Mouse (Mus musculus): ENCODE results near the gene Cdk12. TPM values are rescaled to one million over a fixed set of nuclear protein-coding genes. Genes with fewer than 3 reads are reported as not detected.

Cdk12 gene
- polyA plus RNA-seq, 1 experiment from 2014 or later: 14.6 TPM

DNA sequence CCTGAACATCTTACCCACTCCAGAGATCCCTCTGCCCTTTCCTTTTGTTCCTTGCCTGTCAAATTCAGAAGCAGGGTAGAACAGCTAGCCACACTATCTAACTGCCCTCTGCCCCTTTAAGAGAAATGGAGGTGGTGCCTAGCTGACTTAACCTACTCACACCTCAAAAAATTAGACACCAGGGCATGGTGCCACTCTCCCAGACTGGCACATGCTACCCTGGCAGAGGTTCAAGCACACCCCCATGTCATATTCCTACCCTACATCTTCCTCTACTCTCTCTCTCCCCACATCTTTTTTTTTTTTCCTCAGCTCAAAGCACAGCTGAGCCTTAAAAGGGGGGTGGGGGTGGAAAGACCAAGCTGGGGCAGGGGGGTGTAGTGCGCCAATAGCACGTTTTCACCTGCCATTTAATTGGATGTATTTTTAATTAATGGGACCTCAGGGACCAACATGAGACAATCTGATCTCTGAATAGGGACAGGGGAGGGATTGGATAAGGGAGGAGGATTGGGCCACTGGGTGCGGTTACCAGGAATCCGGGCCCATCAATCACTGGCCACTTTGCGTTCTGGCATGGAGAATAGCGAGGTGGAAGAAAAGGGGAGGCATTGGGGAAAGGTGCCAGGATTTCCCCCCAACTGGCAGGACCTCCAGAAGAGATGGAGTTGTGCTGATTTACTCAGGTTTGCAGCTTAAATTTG lies 64.0 kb downstream of the Cdk12 start:
- Histone ChIP-seq H3K36me3 (peaks cover 57% of the 10 kb centered on the region), H3K4me2 (replicated peaks) (no peak overlapping the region), H3K9me3 (replicated peaks) (no peaks in the 10 kb centered on the region), H3K27ac (peak overlapping the region; percentile 46; the same call in 1 of the 2 replicates), H3K4me1 (peaks cover 5% of the 10 kb centered on the region; the same call in 1 of the 2 replicates), H3K4me3 (no peak overlapping the region), H3K27me3 (no peaks in the 10 kb centered on the region), H3K9ac (no peak overlapping the region)
- 48% methylated on average over 6 of the region's 6 CpGs for WGBS
- ATAC-seq (ENCODE audit: low FRiP score): no peak

GRCm38 (mm10) chr11:98270066-98270465 lies 67.2 kb downstream of the Cdk12 start:
- Histone ChIP-seq H3K27ac (no peak overlapping the region), H3K27me3 (no peaks in the 10 kb centered on the region), H3K4me1 (peaks cover 5% of the 10 kb centered on the region; the same call in 1 of the 2 replicates), H3K4me2 (replicated peaks) (no peak overlapping the region), H3K9me3 (replicated peaks) (no peaks in the 10 kb centered on the region), H3K9ac (no peak overlapping the region), H3K36me3 (peaks cover 56% of the 10 kb centered on the region), H3K4me3 (no peak overlapping the region)
- 91% methylated on average over 3 of the region's 3 CpGs for WGBS
- no peak for ATAC-seq (ENCODE audit: low FRiP score)

DNA sequence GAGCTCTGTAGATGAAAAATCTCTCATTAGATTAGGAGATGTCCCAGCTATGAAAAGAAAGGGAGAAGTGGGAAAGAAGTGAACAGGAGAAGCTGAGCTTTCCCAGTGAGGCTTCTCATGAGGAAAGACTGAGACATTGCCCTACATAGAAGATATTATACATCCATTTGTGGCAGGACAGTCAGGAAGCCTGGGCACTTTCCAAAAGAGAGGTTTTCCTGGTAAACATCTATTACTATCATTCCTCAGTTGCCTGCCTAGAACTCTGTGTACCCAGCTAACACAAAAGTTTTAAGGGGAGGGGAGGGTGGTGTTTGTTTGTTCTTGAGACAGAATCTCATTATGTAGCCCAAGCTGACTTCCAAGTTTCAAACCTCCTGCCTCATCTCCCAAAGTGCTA lies 67.6 kb downstream of the Cdk12 start:
- Histone ChIP-seq H3K4me1 (peaks cover 5% of the 10 kb centered on the region; the same call in 1 of the 2 replicates), H3K9ac (no peak overlapping the region), H3K27ac (no peak overlapping the region), H3K36me3 (peaks cover 56% of the 10 kb centered on the region), H3K4me3 (no peak overlapping the region), H3K9me3 (replicated peaks) (no peaks in the 10 kb centered on the region), H3K4me2 (replicated peaks) (no peak overlapping the region), H3K27me3 (no peaks in the 10 kb centered on the region)
- ATAC-seq (ENCODE audit: low FRiP score): no peak

- Histone ChIP-seq H3K4me2 (replicated peaks) (peak overlapping the region; percentile 47), H3K9me3 (replicated peaks) (no peaks in the 10 kb centered on the region), H3K27ac (peak overlapping the region; percentile 62; the same call in 1 of the 2 replicates)
These were observed 80.9 kb downstream of the Cdk12 start for GRCm38 (mm10) chr11:98283740-98284139.

DNA sequence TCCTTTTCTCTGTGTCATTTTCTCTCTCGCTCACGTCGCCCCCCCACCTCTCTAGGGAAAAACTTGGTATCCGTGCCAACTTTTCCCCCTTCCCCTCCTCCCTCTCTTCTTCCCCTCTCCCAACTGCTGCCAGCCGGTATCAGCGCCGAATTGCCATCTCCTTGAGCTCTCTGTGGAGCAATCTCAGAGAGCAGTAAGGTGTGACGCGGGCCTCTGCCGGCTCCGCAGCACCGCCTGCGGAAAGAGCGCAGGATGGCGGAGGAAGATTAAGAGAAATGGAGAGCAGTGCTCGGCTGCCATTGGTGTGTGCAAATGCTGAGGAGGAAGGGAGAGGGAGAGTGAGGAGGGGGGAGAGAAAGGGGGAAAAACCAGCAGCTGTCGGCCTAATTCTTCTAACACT lies 81.4 kb downstream of the Cdk12 start:
- Histone ChIP-seq H3K9ac (no peak overlapping the region), H3K9me3 (replicated peaks) (no peaks in the 10 kb centered on the region), H3K4me1 (peaks cover 18% of the 10 kb centered on the region), H3K4me2 (replicated peaks) (peak overlapping the region; percentile 47), H3K36me3 (peaks cover 9% of the 10 kb centered on the region), H3K4me3 (peak overlapping the region; percentile 10; the same call in 1 of the 2 replicates), H3K27me3 (0 out of 2 replicates have a peak, but pooled peaks cover 2% of the 10 kb centered on the region), H3K27ac (peak overlapping the region; percentile 62)
- ATAC-seq (ENCODE audit: low FRiP score): peak; percentile 90
- WGBS: 2% methylated on average over 14 of the region's 17 CpGs

More at GRCm38 (mm10) chr11:98283740-98284139, 80.9 kb downstream of the Cdk12 start:
- H3K9ac ChIP-seq: no peak overlapping the region
- H3K27me3 ChIP-seq: 0 out of 2 replicates have a peak, but pooled peaks cover 2% of the 10 kb centered on the region
- H3K36me3 ChIP-seq: peaks cover 14% of the 10 kb centered on the region
- H3K4me1 ChIP-seq: peaks cover 15% of the 10 kb centered on the region
- WGBS: 32% methylated on average over 9 of the region's 9 CpGs
- H3K4me3 ChIP-seq: no peak overlapping the region
- peak; percentile 67; the same call in 1 of the 2 replicates for ATAC-seq (ENCODE audit: low FRiP score)

DNA sequence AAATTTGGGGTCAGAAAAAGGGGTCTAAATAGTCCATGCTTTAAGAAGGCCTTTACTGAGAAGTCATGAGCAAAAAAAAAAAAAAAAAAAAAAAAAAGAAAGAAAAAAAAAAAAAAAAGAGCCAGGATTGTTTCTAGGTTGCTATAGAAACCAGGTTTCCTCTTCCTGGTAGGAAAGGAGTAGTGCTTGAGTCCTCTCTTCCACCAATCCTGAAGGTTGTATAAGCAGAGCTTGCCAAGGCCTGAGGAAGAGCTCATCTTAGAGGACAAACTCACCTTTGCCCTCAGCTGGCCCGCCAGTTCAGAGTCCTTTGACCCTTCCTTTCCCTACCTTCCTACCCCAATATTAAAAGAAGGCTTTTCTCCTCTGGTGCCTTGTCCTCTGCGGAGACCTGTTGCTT lies 82.5 kb downstream of the Cdk12 start:
- Histone ChIP-seq H3K27me3 (peaks cover 10% of the 10 kb centered on the region; the same call in 1 of the 2 replicates), H3K4me2 (replicated peaks) (no peak overlapping the region), H3K9ac (no peak overlapping the region), H3K27ac (no peak overlapping the region), H3K4me1 (peaks cover 18% of the 10 kb centered on the region), H3K9me3 (replicated peaks) (no peaks in the 10 kb centered on the region), H3K4me3 (no peak overlapping the region), H3K36me3 (peaks cover 3% of the 10 kb centered on the region; the same call in 1 of the 2 replicates)
- 49% methylated on average over 2 of the region's 2 CpGs for WGBS
- ATAC-seq (ENCODE audit: low FRiP score): no peak

- Histone ChIP-seq H3K9me3 (replicated peaks) (no peaks in the 10 kb centered on the region), H3K36me3 (no peaks in the 10 kb centered on the region), H3K9ac (no peak overlapping the region), H3K4me3 (no peak overlapping the region), H3K4me2 (replicated peaks) (no peak overlapping the region), H3K27me3 (peaks cover 10% of the 10 kb centered on the region), H3K4me1 (peaks cover 18% of the 10 kb centered on the region), H3K27ac (no peak overlapping the region)
- ATAC-seq (ENCODE audit: low FRiP score): no peak
- WGBS: 43% methylated on average over 5 of the region's 5 CpGs
These were observed 84.7 kb downstream of the Cdk12 start for GRCm38 (mm10) chr11:98287531-98287930.

DNA sequence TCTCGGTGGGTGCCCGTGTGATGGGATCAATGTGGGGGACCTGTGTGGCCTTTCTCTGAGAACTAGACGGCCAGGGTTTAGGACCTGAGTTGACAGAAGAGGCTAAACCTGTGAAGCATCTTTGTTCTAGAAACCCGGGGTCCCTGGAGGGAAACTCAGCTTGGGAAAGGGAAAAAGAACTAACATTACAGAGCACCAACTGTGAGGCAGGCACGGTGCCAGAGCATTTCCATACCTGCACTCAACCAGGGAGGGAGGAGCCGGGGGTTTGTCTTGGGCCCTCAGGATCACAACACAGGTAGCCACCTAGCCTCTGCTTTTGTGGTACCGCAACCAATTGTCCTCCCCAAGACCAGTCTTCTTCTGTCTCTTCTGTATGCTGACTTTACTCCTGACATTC lies 85.1 kb downstream of the Cdk12 start:
- Histone ChIP-seq H3K27ac (no peak overlapping the region), H3K4me1 (peaks cover 18% of the 10 kb centered on the region), H3K27me3 (peaks cover 10% of the 10 kb centered on the region), H3K4me3 (no peak overlapping the region), H3K9me3 (replicated peaks) (no peaks in the 10 kb centered on the region), H3K4me2 (replicated peaks) (no peak overlapping the region), H3K36me3 (no peaks in the 10 kb centered on the region), H3K9ac (no peak overlapping the region)
- ATAC-seq (ENCODE audit: low FRiP score): no peak
- WGBS: 44% methylated on average over 7 of the region's 7 CpGs

DNA sequence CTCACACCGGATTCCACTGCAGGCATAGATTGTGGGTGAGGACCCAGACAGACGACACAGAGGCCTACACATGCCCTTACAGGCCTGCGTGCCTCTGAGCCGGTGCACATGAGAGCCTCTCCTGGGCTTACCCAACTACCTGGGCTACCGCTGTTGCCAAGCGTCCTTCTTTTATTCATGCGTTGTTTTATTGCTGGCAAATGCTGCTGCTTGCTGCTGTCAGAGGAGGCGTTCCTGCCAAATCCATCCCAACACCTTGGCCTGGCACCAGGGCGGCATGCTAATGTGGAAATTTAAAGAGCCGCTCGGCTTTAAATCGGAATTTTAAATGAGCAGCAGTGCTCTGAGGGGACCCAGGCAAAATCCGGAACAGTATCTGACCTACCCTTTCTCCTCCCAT lies 87.0 kb downstream of the Cdk12 start:
- peaks cover 10% of the 10 kb centered on the region for H3K27me3 ChIP-seq
- H3K27ac ChIP-seq: no peak overlapping the region
- peaks cover 16% of the 10 kb centered on the region for H3K4me1 ChIP-seq
- WGBS: 54% methylated on average over 13 of the region's 13 CpGs
- H3K9ac ChIP-seq: no peak overlapping the region
- no peak overlapping the region for H3K4me2 ChIP-seq (replicated peaks)
- H3K36me3 ChIP-seq: no peaks in the 10 kb centered on the region
- no peak for ATAC-seq (ENCODE audit: low FRiP score)
- no peaks in the 10 kb centered on the region for H3K9me3 ChIP-seq (replicated peaks)
- no peak overlapping the region for H3K4me3 ChIP-seq

DNA sequence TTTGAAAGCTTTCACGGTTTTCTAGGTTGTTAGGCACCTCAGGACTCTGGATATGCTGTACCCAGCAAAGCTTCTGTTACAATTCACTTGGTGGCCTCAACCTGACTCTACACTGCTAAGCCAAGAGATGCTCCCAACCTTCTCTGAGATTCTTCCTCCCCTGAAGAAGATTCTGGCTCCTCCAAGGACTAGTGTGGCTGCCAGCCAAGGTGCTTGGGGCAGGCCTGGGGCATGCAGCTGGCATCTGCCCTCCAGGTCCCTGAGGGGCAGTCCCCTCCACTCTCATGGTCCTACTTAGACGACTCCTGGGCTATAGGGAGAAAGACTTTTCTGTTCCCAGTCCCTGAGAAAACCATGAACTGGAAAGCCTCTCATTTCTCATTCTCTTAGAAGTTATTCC lies 88.0 kb downstream of the Cdk12 start:
- WGBS: 65% methylated on average over 2 of the region's 2 CpGs
- Histone ChIP-seq H3K4me3 (no peak overlapping the region), H3K27ac (no peak overlapping the region), H3K9me3 (replicated peaks) (no peaks in the 10 kb centered on the region), H3K4me2 (replicated peaks) (no peak overlapping the region), H3K9ac (no peak overlapping the region), H3K4me1 (peaks cover 26% of the 10 kb centered on the region), H3K27me3 (peaks cover 19% of the 10 kb centered on the region), H3K36me3 (no peaks in the 10 kb centered on the region)
- no peak for ATAC-seq (ENCODE audit: low FRiP score)

DNA sequence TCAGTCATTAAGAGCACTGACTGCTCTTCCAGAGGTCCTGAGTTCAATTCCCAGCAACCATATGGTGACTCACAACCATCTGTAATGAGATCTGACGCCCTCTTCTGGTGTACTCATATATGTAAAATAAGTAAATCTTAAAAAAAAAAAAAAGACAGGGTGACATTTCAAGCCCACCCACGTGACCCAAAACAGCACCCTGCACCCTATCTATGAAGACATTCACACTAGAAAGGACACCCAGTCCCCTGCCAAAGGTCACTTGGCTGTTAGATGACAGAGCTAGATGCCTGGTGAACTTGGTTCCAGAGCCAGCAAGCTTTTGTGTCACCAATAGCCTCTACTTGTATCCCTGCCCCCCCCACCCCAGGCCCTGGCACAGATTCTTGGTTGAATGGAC lies 90.2 kb downstream of the Cdk12 start:
- Histone ChIP-seq H3K4me3 (no peak overlapping the region), H3K36me3 (no peaks in the 10 kb centered on the region), H3K9me3 (replicated peaks) (no peaks in the 10 kb centered on the region), H3K9ac (no peak overlapping the region), H3K4me2 (replicated peaks) (no peak overlapping the region), H3K27ac (no peak overlapping the region), H3K4me1 (peaks cover 36% of the 10 kb centered on the region), H3K27me3 (peaks cover 37% of the 10 kb centered on the region)
- WGBS: 38% methylated on average over 2 of the region's 2 CpGs
- ATAC-seq (ENCODE audit: low FRiP score): no peak

- Histone ChIP-seq H3K4me1 (peaks cover 44% of the 10 kb centered on the region), H3K4me2 (replicated peaks) (peak overlapping the region; percentile 93), H3K27me3 (peaks cover 46% of the 10 kb centered on the region), H3K27ac (peak overlapping the region; percentile 71), H3K4me3 (peak overlapping the region; percentile 63), H3K36me3 (no peaks in the 10 kb centered on the region), H3K9ac (peak overlapping the region; percentile 80), H3K9me3 (replicated peaks) (no peaks in the 10 kb centered on the region)
- WGBS: under 1% methylated on average over 50 of the region's 58 CpGs
- peak; percentile 83 for ATAC-seq (ENCODE audit: low FRiP score)
These were observed 91.5 kb downstream of the Cdk12 start for GRCm38 (mm10) chr11:98294188-98295012.
